Mouse (Mus musculus): Measurements from ENCODE around the gene Nob1.

GRCm38 (mm10) chr8:107436841-107437421, 12.1 kb upstream of the Nob1 start:
- no peak for TF ChIP-seq CTCF (IDR thresholded peaks at IDR 0.05; ENCODE audit: low read depth)
- TF ChIP-seq EP300 (IDR thresholded peaks at IDR 0.05; ENCODE audit: low read depth): peak; percentile 83

All from liver, postnatal 0 days (tissue).